Mouse (Mus musculus) spleen, adult 2 months (tissue): ENCODE measurements around the gene Timm29. TPM values are rescaled to one million over a fixed set of nuclear protein-coding genes. Genes with fewer than 3 reads are reported as not detected.

Experiments
- DNase-seq, 2 experiments: peaks; one replicate each; pipeline versions ENCODE4 v3.0.0 to v3.0.0-alpha.2; 2012 to 2021; ENCODE audit warnings: low spot score in 2 of 2, low read depth in 1 of 2
- H3K27ac ChIP-seq: fragments of 200-500 bp; 2 replicates; pipeline ENCODE4 v1.5.1; 2012; ENCODE audit warnings: low read length, inconsistent platforms; ENCODE audit not compliant: insufficient read depth
- H3K27me3 ChIP-seq: fragments of 200-500 bp; 2 replicates; pipeline ENCODE4 v1.6.1; 2012; ENCODE audit warnings: mild to moderate bottlenecking, moderate library complexity, low read length, inconsistent platforms; ENCODE audit not compliant: control insufficient read depth, insufficient read depth
- H3K36me3 ChIP-seq: fragments of 200-500 bp; 2 replicates; pipeline ENCODE4 v1.6.1; 2012; ENCODE audit warnings: mild to moderate bottlenecking, low read length, inconsistent platforms; ENCODE audit not compliant: control insufficient read depth, insufficient read depth
- H3K4me1 ChIP-seq: fragments of 200-500 bp; 2 replicates; pipeline ENCODE4 v1.6.1; 2011; ENCODE audit warnings: inconsistent platforms; ENCODE audit not compliant: control insufficient read depth, insufficient read depth, insufficient read length
- H3K4me3 ChIP-seq: fragments of 200-500 bp; 2 replicates; pipeline ENCODE4 v1.5.1; 2011; ENCODE audit warnings: mild to moderate bottlenecking, inconsistent platforms; ENCODE audit not compliant: insufficient read depth, insufficient read length; ENCODE audit errors: extremely low read depth
- CTCF ChIP-seq: fragments of 200-500 bp; IDR thresholded peaks from 2 replicates; pipeline ENCODE4 v1.5.1; 2011; ENCODE audit warnings: mild to moderate bottlenecking, inconsistent platforms; ENCODE audit not compliant: insufficient read depth, insufficient read length, insufficient replicate concordance; ENCODE audit errors: extremely low read depth
- POLR2A ChIP-seq: fragments of 200-500 bp; IDR thresholded peaks from 2 replicates; pipeline ENCODE4 v1.6.1; 2011; ENCODE audit warnings: low read depth, low read length, inconsistent platforms
- WGBS: fragments of 180-500 bp; shearing (Covaris S2); methylation state at CpG from one replicate; pipeline ENCODE4 v1.1.7; 2018; 5-methylcytosine and 5-hydroxymethylcytosine counted together
- polyA plus RNA-seq: library from polyadenylated mRNA; depleted of rRNA; stranded (reverse); fragments of >200 nt; gene quantifications from 2 replicates; pipeline ENCODE4 v1.2.3, GENCODE M21; 2012

The Timm29 gene
- polyA plus RNA-seq, 1 experiment, result 14.9 TPM

DNA sequence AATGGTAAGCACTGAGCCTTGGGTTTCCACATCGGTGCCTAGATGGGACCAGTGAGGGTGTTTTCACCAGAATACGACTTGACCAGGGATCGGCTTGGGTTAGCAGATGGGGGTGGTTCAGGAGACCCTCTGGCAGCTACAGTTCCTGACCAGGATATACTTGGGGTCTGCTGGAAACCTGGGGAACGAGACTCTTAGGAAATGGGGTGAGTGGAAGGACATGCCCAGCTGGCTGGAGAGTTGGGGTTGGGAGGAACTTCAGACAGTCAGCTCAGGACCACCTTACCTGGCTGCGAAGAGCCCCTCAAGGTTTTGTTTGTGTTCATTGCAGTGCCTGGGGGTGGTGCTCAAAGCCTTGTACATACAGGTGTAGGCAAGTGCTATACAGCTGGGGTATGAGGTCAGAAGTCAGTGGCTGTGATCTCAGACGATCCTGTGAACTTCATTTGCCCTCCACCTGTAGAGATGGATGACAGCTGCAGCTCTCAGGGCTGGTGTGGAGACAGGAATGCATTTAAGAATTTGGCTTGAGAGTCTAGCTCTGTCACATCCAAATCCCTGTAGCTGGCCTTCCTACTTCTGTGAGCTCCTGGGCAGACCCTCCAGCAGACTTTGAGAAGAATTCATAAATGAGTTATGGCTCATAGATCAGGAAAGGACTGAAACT, 38.8 kb upstream of the Timm29 start:
- 94% methylated on average over 6 of the region's 6 CpGs for WGBS
- H3K27me3 ChIP-seq, result no peaks in the 10 kb centered on the region
- TF ChIP-seq POLR2A, result no peak
- no peak for TF ChIP-seq CTCF
- H3K27ac ChIP-seq, result no peak overlapping the region
- no peaks in the 10 kb centered on the region for H3K4me1 ChIP-seq
- no peak overlapping the region for H3K4me3 ChIP-seq
- DNase-seq, result no peak
- H3K36me3 ChIP-seq, result no peaks in the 10 kb centered on the region

DNA sequence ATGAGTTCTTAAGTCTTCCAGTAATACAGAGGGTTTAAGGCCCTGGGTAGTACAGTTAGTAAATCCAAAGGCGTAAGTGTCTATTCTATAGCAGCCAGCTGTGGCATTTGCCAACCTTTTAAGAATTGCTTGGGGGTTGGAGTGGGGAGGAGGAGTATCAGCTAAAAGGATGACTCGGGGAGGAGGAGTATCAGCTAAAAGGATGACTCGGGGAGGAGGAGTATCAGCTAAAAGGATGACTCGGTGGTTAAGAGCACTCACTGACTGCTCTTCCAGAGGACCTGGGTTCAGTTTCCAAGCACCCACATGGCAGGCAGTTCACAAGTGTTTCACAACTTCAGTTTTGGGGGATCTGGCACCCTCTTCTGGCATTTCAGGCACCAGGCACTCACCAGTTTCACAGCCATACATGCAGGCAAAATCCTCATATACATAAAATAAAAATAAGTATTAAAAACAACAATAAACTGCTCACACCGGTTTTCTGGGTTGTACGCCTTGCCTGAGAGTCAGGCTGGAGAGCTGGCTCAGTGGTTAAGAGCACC, 37.3 kb upstream of the Timm29 start:
- WGBS, result 87% methylated on average over 6 of the region's 6 CpGs
- no peaks in the 10 kb centered on the region for H3K36me3 ChIP-seq
- no peak overlapping the region for H3K27ac ChIP-seq
- H3K27me3 ChIP-seq, result no peaks in the 10 kb centered on the region
- no peak for DNase-seq
- no peak overlapping the region for H3K4me3 ChIP-seq
- no peaks in the 10 kb centered on the region for H3K4me1 ChIP-seq
- TF ChIP-seq POLR2A (no peak), CTCF (no peak)

DNA sequence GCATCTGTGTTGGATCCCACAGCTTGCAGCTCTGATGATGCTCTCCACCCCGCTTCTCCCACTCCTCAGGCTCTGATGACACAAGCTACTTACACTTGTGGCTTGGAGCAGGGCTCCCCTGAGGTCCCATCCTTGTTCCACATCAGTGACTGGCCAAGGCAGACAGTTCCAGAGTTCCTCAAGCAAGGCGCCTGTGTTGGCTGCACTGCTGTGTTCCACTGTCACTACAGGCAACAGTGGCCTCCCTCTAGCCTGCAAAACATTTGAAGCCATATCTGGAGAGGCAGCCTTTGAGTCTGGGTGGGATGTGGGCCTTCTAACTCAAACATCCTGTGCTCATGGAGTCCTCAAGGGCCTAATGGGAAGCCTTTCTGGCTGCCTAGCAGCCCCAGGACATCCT, 35.5 kb upstream of the Timm29 start:
- 70% methylated on average over 2 of the region's 2 CpGs for WGBS
- no peaks in the 10 kb centered on the region for H3K36me3 ChIP-seq
- DNase-seq, result no peak
- H3K4me3 ChIP-seq, result no peak overlapping the region
- no peaks in the 10 kb centered on the region for H3K27me3 ChIP-seq
- TF ChIP-seq CTCF (no peak), POLR2A (no peak)
- H3K27ac ChIP-seq, result no peak overlapping the region
- H3K4me1 ChIP-seq, result no peaks in the 10 kb centered on the region

DNA sequence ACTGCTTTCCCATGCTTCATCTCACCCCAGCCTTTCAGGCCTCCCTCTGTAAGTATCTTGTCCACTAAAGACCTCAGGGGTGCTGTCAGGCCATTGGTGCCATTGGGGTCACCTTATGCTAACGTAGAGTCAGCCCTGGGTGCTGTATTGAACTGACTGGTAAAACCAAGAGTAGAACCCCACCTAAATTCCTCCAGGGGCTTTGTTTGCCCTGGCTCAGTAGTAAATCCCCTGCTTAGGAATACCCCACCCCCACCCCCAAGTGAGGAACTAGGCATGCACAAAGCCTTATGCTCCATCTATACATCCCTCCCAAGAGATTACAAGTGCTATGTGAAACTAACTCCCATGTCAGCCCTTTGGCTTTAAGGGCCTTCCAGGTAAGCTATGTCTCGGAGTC, 35.0 kb upstream of the Timm29 start:
- Histone ChIP-seq H3K36me3 (no peaks in the 10 kb centered on the region), H3K4me1 (no peaks in the 10 kb centered on the region), H3K4me3 (no peak overlapping the region), H3K27me3 (no peaks in the 10 kb centered on the region), H3K27ac (no peak overlapping the region)
- no peak for TF ChIP-seq POLR2A
- no peak for TF ChIP-seq CTCF
- no peak for DNase-seq
- 97% methylated on average over 2 of the region's 2 CpGs for WGBS

DNA sequence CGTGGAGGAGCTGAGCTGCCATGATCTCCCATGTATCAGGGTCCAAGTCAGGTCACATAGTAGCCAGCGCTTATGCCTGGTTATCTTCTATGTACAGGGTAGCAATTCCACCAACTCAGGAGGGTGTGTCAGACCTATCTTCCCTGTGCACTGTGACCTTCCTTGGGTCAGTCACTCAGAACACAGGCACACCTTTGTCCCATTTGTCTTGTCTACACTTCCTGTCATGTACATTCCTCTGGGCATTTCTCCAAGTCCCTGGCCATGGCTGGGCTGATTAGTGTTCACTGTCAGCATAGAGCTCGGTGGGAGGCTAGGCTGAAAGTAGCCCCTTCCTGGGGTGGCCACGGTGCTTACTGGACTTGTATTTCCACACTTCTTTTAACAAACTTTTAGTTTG, 34.2 kb upstream of the Timm29 start:
- H3K36me3 ChIP-seq, result no peaks in the 10 kb centered on the region
- no peak overlapping the region for H3K4me3 ChIP-seq
- no peaks in the 10 kb centered on the region for H3K27me3 ChIP-seq
- DNase-seq, result no peak
- no peak for TF ChIP-seq CTCF
- TF ChIP-seq POLR2A, result no peak
- peak overlapping the region; percentile 16; the same call in 1 of the 2 replicates for H3K27ac ChIP-seq
- WGBS, result 83% methylated on average over 4 of the region's 4 CpGs
- no peaks in the 10 kb centered on the region for H3K4me1 ChIP-seq

DNA sequence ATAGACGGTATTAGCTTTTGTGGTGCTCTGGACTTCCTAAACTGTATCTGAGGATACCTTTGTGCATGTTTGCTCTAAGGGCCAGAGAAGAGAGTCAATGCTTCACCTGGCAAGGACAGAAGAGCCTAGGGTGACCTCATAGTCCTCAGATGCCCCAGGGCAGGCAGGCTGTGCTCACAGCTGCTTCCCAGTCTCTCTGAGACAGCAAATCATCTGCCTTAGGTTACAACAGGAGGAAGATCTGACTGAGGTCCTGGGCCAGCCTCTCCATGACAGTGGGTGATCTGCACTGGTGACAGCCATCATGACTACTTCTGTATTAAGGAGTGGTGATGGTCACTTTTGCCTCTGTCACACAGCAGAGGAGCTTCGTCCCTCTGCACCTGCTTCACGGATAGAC, 33.4 kb upstream of the Timm29 start:
- Histone ChIP-seq H3K4me1 (no peaks in the 10 kb centered on the region), H3K36me3 (no peaks in the 10 kb centered on the region), H3K4me3 (no peak overlapping the region), H3K27ac (no peak overlapping the region), H3K27me3 (no peaks in the 10 kb centered on the region)
- no peak for DNase-seq
- no peak for TF ChIP-seq POLR2A
- TF ChIP-seq CTCF, result no peak
- 93% methylated on average over 3 of the region's 3 CpGs for WGBS

DNA sequence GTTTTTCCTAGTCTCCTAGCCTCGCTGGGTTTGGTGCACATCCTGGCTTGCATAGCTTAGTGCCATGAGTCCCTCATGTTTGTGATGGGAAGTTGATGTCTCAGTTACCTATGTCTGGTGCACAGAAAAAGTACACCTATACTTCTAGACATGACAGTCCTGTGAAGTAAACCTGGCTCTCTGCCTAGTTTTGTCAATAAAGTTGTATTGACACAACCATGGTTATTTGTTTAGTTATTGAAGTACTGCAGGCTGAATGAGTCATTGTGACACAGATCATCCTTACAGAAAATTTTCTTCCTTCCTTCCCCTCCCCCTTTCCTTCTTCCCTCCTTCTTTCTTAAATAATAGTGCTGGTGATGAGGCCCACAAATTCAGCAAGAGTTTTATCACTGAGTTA, 28.1 kb upstream of the Timm29 start:
- no peak for DNase-seq
- Histone ChIP-seq H3K27ac (no peak overlapping the region), H3K27me3 (no peaks in the 10 kb centered on the region), H3K4me1 (peaks cover 5% of the 10 kb centered on the region), H3K36me3 (no peaks in the 10 kb centered on the region), H3K4me3 (no peak overlapping the region)
- TF ChIP-seq POLR2A (no peak), CTCF (no peak)
- WGBS, result 97% methylated on average over 1 of the region's 1 CpGs
